28 mouse cellular contexts compared by ENCODE assay signal in the genomic region with DNA sequence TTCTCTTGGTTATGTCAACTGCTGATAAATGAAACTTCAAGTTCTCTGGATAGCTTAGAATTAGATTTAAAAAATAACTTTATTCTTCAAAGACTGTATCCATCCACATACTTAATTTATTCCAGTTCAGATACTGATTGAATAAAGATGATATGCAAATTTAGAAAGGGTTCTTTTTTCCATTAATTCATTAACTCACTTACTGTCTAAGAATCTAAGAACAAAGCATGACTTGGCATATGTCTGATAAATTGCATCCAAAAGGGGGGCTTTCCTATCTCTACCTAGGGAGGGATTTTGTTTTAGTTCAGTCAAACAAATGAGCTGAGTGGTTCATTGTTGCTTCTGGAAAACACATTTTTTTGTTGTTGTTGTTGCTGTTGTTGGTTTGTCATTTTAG. TPM values are rescaled to one million over a fixed set of nuclear protein-coding genes. Genes with fewer than 3 reads are reported as not detected.
DNase-seq lines count a peak whose midpoint lies in the region; ATAC-seq and TF ChIP-seq lines count a peak whose summit lies in the region.
"Had no signal": no experiment of that assay in that cellular context is flagged by ENCODE, and none has a peak within 500 bp of the region (broad histone marks: within the 10 kb centered on the region; RNA-seq: fewer than 3 reads in every experiment).

No protein-coding gene starts in this region.

- H3K4me3 ChIP-seq in forebrain, embryonic 15.5 days = no peak overlapping the region
- no peak overlapping the region for H3K4me3 ChIP-seq in forebrain, embryonic 11.5 days (ENCODE audit: low read depth, low read length)
- H3K4me3 ChIP-seq: heart, embryonic 10.5 days; heart, embryonic 13.5 days had no signal

- peaks cover 6% of the 10 kb centered on the region for H3K4me1 ChIP-seq in forebrain, embryonic 15.5 days
- H3K4me1 ChIP-seq in forebrain, embryonic 11.5 days (replicated peaks; ENCODE audit: control insufficient read depth, insufficient read depth, low read length) = no peaks in the 10 kb centered on the region
- H3K4me1 ChIP-seq: heart, embryonic 10.5 days; heart, embryonic 13.5 days had no signal

- H3K4me2 ChIP-seq in forebrain, embryonic 15.5 days (replicated peaks) = no peak overlapping the region
- H3K4me2 ChIP-seq in forebrain, embryonic 11.5 days (ENCODE audit: low read depth, low read length, severe bottlenecking) = no peak overlapping the region
- H3K4me2 ChIP-seq: heart, embryonic 13.5 days; hindbrain, embryonic 14.5 days had no signal

- no peak for DNase-seq in forebrain, embryonic 11.5 days (ENCODE audit: low spot score)
- peak; percentile 52 for DNase-seq in brain, embryonic 14.5 days (ENCODE audit: low read depth)
- DNase-seq in brain, embryonic 18.5 days (ENCODE audit: low read depth, low spot score) = peak; percentile 14
- DNase-seq in heart, adult 9 months (ENCODE audit: low spot score in 2 of 2) = no peak
- no peak for DNase-seq in urinary bladder, postnatal 4 days (ENCODE audit: low spot score in 2 of 2)
- DNase-seq: adrenal gland, adult 2 months; adrenal gland, postnatal 14 days; cerebellum, adult 18-20 months; cerebellum, adult 9-10 months; cerebellum, postnatal 14 days; gastrocnemius, postnatal 25 days; heart, adult 18-20 months; heart, postnatal 14 days; heart, postnatal 4 days had no signal

- no peaks in the 10 kb centered on the region for H3K27me3 ChIP-seq in forebrain, embryonic 15.5 days
- H3K27me3 ChIP-seq in forebrain, embryonic 11.5 days (ENCODE audit: control insufficient read depth, insufficient read depth, low read length) = no peaks in the 10 kb centered on the region
- H3K27me3 ChIP-seq: heart, embryonic 13.5 days had no signal

- TF ChIP-seq CTCF in brain, embryonic 14.5 days (IDR thresholded peaks at IDR 0.05; ENCODE audit: borderline replicate concordance, extremely low read depth, insufficient read depth, insufficient read length) = no peak

- no peak overlapping the region for H3K9ac ChIP-seq in forebrain, embryonic 15.5 days (replicated peaks)
- H3K9ac ChIP-seq in forebrain, embryonic 11.5 days (ENCODE audit: low read length) = no peak overlapping the region
- H3K9ac ChIP-seq: heart, embryonic 13.5 days; hindbrain, embryonic 14.5 days had no signal

- TF ChIP-seq POLR2A in brain, embryonic 14.5 days (IDR thresholded peaks at IDR 0.05; ENCODE audit: borderline replicate concordance, extremely low read depth, insufficient read depth, insufficient read length, poor library complexity, severe bottlenecking) = no peak

- peak; percentile 46; the same call in 1 of the 2 replicates for ATAC-seq in forebrain, embryonic 15.5 days (replicated peaks)
- ATAC-seq in forebrain, embryonic 11.5 days (replicated peaks; ENCODE audit: low FRiP score) = no peak
- ATAC-seq: CD4-positive, CD25-positive, alpha-beta regulatory T cell, adult 4 months; hindbrain, postnatal 0 days; inflammation-experienced regulatory T-cells, adult 6 months; intestine, embryonic 16.5 days had no signal

- no peaks in the 10 kb centered on the region for H3K9me3 ChIP-seq in forebrain, embryonic 15.5 days
- H3K9me3 ChIP-seq in forebrain, embryonic 11.5 days (ENCODE audit: control insufficient read depth, low read length) = no peaks in the 10 kb centered on the region
- H3K9me3 ChIP-seq: heart, embryonic 10.5 days; heart, embryonic 13.5 days had no signal

- H3K27ac ChIP-seq in forebrain, embryonic 15.5 days (replicated peaks) = no peak overlapping the region
- no peak overlapping the region for H3K27ac ChIP-seq in forebrain, embryonic 11.5 days (ENCODE audit: low read depth, low read length)
- H3K27ac ChIP-seq: heart, embryonic 10.5 days; heart, embryonic 13.5 days; hindbrain, embryonic 14.5 days; hindbrain, postnatal 0 days had no signal

- H3K36me3 ChIP-seq in forebrain, embryonic 15.5 days = no peaks in the 10 kb centered on the region
- no peaks in the 10 kb centered on the region for H3K36me3 ChIP-seq in forebrain, embryonic 11.5 days (ENCODE audit: control insufficient read depth, insufficient read depth, low read length)
- H3K36me3 ChIP-seq: heart, embryonic 10.5 days; heart, embryonic 13.5 days had no signal

RNA-seq across cellular contexts. Expression of gene Ctxn2, which starts 5.8 kb away (rescaled TPM):
- 4.6 and 4.7 TPM in 2 replicates for polyA plus RNA-seq in forebrain, embryonic 15.5 days (2015; fragmentation: Nextera tagmentation; extraction: Ambion mirVana)
- polyA plus RNA-seq in forebrain, embryonic 11.5 days (2014; fragmentation: Nextera tagmentation; extraction: Ambion mirVana) = not detected in 2 replicates
- 1.9 and 3.1 TPM in 2 replicates for polyA plus RNA-seq in brain, embryonic 14.5 days (2012; rRNA removed)
- polyA plus RNA-seq: adrenal gland, adult 2 months; C2C12; CD4-positive, CD25-positive, alpha-beta regulatory T cell, adult 4 months; embryonic facial prominence, embryonic 11.5 days; embryonic facial prominence, embryonic 14.5 days; gonadal fat pad, adult 2 months; heart, embryonic 10.5 days; heart, embryonic 13.5 days; heart, embryonic 16.5 days; hindbrain, embryonic 11.5 days; inflammation-experienced regulatory T-cells, adult 6 months had no signal

RNA-seq across cellular contexts. Expression of gene Slc12a1, which starts 10.0 kb away (rescaled TPM):
- 0.06 TPM in 1 of 2 replicates, not detected in the other for polyA plus RNA-seq in forebrain, embryonic 15.5 days (2015; fragmentation: Nextera tagmentation; extraction: Ambion mirVana)
- polyA plus RNA-seq in forebrain, embryonic 11.5 days (2014; fragmentation: Nextera tagmentation; extraction: Ambion mirVana) = not detected in 2 replicates
- 0.04 and 0.11 TPM in 2 replicates for polyA plus RNA-seq in brain, embryonic 14.5 days (2012; rRNA removed)
- polyA plus RNA-seq: adrenal gland, adult 2 months; C2C12; CD4-positive, CD25-positive, alpha-beta regulatory T cell, adult 4 months; embryonic facial prominence, embryonic 11.5 days; embryonic facial prominence, embryonic 14.5 days; gonadal fat pad, adult 2 months; heart, embryonic 10.5 days; heart, embryonic 13.5 days; heart, embryonic 16.5 days; hindbrain, embryonic 11.5 days; inflammation-experienced regulatory T-cells, adult 6 months; intestine, embryonic 16.5 days had no signal

RNA-seq across cellular contexts. Expression of gene Myef2, which starts 18.9 kb away (rescaled TPM):
- 262 TPM in 2 replicates for polyA plus RNA-seq in forebrain, embryonic 15.5 days (2015; fragmentation: Nextera tagmentation; extraction: Ambion mirVana)
- 235 and 249 TPM in 2 replicates for polyA plus RNA-seq in forebrain, embryonic 11.5 days (2014; fragmentation: Nextera tagmentation; extraction: Ambion mirVana)
- 153 and 175 TPM in 2 replicates for polyA plus RNA-seq in brain, embryonic 14.5 days (2012; rRNA removed)

Comparison
In these comparisons a context has a peak if more than half of its experiments do, and no peak if none do; other contexts are left out.
1. DNase-seq: peak in brain, embryonic 14.5 days (single experiment) and brain, embryonic 18.5 days (single experiment); none in forebrain, embryonic 11.5 days (single experiment), heart, adult 9 months (0 of 2) and urinary bladder, postnatal 4 days (0 of 2).